Mouse (Mus musculus): ENCODE results near the gene Fam241a.

Fam241a gene

DNA sequence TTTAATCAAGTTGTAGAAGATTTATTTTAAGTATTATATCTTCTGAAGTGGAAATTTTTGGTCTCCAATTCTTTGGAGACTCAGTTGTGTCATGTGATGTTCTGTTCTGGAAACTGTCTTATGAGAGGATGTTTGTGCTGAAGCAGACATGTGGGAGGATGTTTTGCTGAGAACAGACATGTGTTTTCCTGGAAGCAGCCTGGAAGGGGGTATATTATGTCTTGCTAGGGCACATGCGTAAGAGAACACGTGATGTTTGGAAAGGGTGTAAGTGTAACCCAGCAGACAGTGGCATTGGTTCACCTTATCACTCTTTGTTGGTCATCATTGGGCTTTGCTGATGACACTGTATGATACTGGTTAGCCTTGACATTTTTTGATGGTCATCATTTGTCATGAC, 20.6 kb downstream of the Fam241a start:
- in situ Hi-C loops (cut with MboI, MseI): no loop called here

- in situ Hi-C loops (cut with MboI, MseI): no loop called here
These were observed 21.1 kb downstream of the Fam241a start for GRCm38 (mm10) chr3:127875059-127875458.

DNA sequence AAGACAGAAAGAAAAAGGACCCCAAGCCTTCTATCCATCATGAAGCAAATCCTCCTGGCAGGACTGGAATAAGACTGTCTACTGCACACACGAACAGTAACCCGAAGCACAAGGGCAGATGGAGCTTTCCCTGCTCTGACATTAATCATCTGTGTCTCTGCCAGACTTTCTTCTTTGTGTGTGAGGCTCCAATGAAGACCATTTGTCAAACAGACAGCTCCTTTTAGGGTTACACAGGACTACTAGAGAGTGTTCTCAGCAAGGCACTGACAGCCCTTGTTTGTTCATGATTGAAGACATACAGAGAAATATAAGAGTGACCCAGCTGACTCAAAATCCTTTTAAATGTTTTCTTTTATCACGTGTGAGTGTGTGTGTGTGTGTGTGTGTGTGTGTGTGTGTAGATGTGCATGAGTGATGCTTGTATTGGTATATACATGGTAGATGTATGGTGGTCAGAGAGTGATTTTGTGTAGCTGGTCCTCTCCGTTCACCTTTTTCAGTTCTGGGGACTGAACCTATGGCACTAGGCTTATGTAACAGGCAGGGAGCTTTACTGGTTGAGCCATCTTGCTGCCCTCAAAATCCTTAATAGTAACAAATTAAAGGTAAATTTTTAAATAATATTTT, 21.8 kb downstream of the Fam241a start:
- in situ Hi-C loops (cut with MboI, MseI): no loop called here

GRCm38 (mm10) chr3:127871575-127871974, 24.5 kb downstream of the Fam241a start:
- in situ Hi-C loops (cut with MboI, MseI): no loop called here

GRCm38 (mm10) chr3:127868880-127869279, 27.2 kb downstream of the Fam241a start:
- in situ Hi-C loops (cut with MboI, MseI): no loop called here

DNA sequence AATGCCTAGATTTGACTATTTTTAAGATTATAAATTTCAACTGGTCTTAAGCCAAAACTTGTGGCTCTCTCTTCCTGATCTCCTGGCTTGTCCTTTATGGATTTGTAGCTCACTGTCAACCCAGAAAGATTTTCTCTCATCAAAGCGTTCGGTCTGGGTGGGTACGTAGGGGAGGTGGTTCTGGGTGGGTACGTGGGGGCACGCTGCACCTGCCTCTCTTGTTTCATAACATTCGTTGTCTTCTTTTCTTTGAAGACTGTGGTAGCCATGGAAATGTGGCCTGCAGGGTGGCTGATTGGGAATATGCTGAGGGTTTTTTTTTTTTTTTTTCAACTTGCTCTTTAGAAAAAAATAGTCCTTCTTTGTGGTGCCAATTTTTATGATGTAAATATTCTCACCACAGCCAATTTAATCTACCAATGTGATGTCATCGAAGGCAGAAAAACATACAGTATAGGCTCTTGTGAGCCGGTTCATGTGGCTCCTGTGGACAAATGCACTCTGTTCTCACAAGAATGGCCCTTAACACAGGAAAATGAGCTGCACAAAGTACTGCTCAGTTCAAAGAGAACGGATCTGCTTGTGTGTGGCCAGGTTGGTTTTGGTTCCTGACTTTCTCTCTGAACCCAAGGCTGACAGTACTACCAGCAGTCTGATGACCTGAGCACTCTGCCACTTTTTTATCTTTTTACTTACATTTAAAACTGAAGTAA, 27.9 kb downstream of the Fam241a start:
- in situ Hi-C loops (cut with MboI, MseI): no loop called here

DNA sequence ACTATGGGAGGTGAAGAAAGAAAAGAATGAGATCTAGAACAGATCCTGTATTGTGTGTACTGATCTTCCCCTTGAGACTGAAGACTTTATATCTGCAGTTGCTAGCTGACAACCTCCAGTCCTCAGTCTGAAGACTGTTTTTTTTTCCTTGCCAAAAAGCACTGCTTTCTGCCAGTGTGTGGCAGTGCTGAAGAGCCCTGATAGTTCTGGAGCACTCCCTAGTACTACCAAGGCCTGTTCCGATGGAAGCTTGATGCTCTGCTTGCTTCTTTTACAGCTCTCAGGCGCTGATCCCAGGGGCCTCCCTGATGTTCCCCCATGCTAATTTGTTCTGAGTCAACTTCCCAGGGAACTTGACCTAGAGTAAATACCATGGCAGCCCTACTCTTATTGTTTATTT, 31.9 kb downstream of the Fam241a start:
- in situ Hi-C loops (cut with MboI, MseI): no loop called here

- in situ Hi-C loops (cut with MboI, MseI): no loop called here
These were observed 32.6 kb downstream of the Fam241a start for GRCm38 (mm10) chr3:127863571-127863970.

GRCm38 (mm10) chr3:127862479-127862878, 33.6 kb downstream of the Fam241a start:
- in situ Hi-C loops (cut with MboI, MseI): no loop called here

- in situ Hi-C loops (cut with MboI, MseI): no loop called here
These were observed 34.8 kb downstream of the Fam241a start for GRCm38 (mm10) chr3:127861340-127861739.

GRCm38 (mm10) chr3:127853431-127854206, 42.5 kb downstream of the Fam241a start:
- in situ Hi-C loops (cut with MboI, MseI): loop anchor here (5.0 kb wide), 1 partner anchor 94 kb away; no protein-coding TSS in a partner anchor

GRCm38 (mm10) chr3:127852722-127853121, 43.4 kb downstream of the Fam241a start:
- in situ Hi-C loops (cut with MboI, MseI): loop anchor here (5.0 kb wide), 1 partner anchor 95 kb away; no protein-coding TSS in a partner anchor

DNA sequence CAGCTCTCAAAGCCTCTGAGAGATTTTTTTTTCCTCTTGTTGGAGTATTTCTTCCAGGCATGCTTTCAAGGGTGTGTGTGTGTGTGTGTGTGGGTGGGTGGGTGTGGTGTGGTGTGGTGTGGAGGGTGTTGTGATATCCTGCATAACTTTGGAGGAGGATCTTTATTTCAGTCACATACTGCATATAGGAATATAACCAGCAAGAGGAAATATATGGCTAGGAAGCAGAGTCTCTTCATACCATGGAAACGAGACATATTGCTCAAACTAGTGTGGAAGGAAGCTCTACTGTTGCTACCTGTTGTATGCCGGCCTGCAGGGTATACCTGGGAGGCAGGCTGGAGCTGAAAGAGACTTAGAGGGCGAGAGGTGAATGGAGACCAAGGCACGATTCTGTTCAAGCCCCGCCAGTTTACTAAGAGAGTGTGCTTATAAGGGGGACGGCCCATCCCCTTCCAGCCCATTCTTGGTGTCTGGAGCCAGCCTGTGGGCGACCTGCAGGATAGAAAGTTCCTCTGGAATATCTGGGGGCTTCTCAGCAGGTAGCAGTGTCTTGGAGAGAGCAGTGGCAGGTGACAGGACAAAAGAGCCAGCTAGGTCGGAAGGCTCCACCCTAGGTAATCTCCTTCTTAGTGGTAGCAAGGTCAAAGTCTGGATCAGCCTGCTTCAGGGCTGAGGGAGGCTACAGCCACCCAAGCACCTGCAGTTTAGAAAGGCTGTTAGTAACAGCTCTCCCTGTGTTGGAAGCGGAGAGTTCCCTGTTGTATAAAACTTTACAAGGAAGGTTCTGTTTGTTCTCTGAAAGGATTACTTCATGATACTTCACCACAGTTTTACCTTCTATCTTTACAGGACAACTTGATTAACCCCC, 45.1 kb downstream of the Fam241a start:
- in situ Hi-C loops (cut with MboI, MseI): loop anchor here (5.0 kb wide), 1 partner anchor 96 kb away; no protein-coding TSS in a partner anchor

DNA sequence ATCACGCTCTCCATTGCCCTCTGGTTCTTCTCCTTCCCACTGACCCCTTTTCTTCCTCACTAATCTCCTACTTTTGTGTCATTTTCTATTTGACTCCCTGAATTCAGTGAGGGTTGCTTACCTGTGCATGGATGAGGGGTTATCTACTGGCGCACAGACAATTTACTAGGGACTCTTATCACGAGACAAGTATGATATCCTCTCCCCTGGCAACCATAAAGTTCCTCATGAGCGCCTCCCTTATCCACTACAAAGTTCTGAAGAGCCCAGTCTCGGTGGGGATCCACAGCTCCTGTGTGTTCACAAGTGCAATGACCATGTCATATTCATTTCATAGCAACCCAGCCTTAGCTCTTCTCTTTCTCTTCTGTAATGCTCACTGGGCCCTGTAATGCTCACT, 46.2 kb downstream of the Fam241a start:
- in situ Hi-C loops (cut with MboI, MseI): loop anchor here (5.0 kb wide), 1 partner anchor 97 kb away; no protein-coding TSS in a partner anchor

GRCm38 (mm10) chr3:127848088-127848808, 47.9 kb downstream of the Fam241a start:
- in situ Hi-C loops (cut with MboI, MseI): no loop called here

DNA sequence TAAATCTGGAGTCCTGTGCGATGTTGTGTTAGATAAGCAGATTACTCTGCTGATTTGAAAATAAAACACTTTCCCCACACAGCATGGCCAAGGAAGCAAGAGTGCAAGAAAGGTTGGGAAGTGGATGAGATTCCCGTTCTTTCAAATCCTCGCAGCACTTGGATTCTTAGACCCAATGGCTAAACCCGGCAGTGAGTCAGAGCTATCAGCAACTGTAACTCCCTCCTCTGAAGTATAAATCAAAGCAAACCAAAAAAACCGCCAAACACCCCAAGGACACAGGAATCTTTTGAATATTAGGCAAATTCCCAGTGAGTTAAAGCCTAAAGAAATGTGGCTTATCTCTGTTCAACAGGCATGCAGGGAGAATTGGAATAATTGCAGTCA, 52.2 kb downstream of the Fam241a start:
- in situ Hi-C loops (cut with MboI, MseI): no loop called here

DNA sequence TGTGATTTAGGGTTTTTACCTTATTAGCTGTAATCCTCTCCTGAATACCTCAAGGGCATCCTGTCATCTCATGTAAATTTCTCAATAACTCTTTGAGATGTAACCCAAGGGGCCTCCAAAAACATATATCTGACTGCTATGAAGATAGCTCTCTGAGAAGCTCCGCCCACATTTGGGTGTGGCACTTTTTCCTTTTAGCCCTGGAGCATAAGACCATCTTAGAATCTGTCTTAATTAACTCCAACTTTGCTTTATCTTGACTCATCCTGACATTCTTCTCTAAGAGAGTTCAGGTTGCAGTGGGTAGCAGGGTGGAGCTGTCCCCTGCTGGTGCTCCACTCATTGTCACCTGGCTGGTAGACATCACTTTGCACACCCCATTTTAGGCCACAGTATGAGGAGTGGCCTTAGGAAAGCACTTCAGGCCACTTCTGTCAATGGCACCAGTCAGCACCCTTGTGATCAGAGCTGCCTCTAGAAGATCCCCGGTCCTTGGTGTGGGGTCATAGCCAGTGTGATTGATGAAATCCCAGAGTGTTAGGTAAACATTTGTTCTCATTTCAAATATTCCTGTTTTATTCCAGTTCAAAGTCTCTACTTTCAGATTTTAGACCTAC, 52.7 kb downstream of the Fam241a start:
- in situ Hi-C loops (cut with MboI, MseI): no loop called here

DNA sequence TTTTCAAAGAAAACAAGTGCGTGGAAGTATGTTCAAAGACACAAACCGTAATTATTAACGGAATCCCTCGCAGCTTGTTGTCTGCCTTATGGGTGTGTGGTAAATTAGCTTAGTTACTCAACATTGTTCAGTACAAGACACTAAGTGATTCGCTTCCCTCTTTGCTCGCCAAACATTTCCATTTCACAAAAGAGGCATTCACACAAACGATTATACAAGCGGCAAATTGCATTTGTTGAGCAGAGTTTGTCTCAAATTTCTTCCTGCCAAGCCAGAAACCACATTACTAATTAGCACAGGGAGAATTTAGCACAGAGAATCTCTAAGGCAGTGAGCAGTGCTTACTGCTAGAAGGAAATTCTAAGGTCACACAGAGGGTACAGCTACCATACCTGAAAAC, 54.2 kb downstream of the Fam241a start:
- in situ Hi-C loops (cut with MboI, MseI): no loop called here

DNA sequence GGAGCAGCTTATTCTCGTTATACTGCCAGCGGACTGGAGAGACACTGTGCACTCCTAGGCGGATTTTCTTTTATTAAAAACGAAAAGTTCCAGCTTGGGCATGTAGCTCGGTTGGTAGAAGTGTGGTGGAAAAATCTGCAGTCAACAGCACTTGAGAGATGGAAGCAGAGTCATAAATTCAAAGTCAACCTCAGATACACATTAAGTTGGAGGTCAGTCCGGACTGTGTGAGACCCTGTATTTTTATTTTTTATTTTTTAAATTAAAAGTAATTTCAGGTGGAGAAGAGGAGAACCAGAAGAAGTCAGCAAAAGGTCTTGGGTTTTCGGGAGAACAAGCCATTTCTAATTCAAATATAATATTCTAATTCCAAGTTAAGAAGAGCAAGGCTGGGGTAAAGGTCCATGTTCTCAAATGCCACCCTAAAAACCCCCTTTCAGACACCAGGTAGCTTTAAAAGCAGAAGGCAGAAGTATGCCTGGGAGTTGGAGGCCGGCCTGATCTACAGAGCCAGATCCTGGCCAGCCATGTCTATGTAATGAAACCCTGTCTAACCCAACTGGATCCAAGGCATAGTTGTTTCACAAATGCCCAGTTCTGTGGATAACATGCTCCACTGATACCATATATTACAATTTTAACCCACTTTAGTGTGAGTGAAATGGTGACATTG, 58.0 kb downstream of the Fam241a start:
- in situ Hi-C loops (cut with MboI, MseI): loop anchor here (5.0 kb wide), 1 partner anchor 54 kb away; no protein-coding TSS in a partner anchor
